Mouse (Mus musculus): ENCODE measurements around the gene Fbxl19. TPM values are rescaled to one million over a fixed set of nuclear protein-coding genes. Genes with fewer than 3 reads are reported as not detected.
"Not testable (repeated sequence)": the region's sequence is repeated elsewhere in the genome, so short reads cannot be mapped to it uniquely, and the experiment has no call there.

Fbxl19 gene
- polyA plus RNA-seq, 1 experiment from 2014 or later, result 6.2 TPM

GRCm38 (mm10) chr7:127773664-127774384 is 29.5 kb downstream of the Fbxl19 start:
- Histone ChIP-seq H3K27me3 (ENCODE audit: control insufficient read depth, insufficient read depth, low read length) (no peaks in the 10 kb centered on the region), H3K9me3 (ENCODE audit: control insufficient read depth, low read depth, low read length) (no peaks in the 10 kb centered on the region), H3K36me3 (ENCODE audit: control insufficient read depth, insufficient read depth, low read length) (peaks cover 3% of the 10 kb centered on the region; the same call in 1 of the 2 replicates), H3K27ac (ENCODE audit: low read length) (no peak overlapping the region), H3K4me2 (replicated peaks; ENCODE audit: low read depth, low read length) (no peak overlapping the region), H3K4me3 (ENCODE audit: low read depth, low read length) (no peak overlapping the region), H3K4me1 (ENCODE audit: control insufficient read depth, insufficient read depth, low read length) (peaks cover 22% of the 10 kb centered on the region), H3K9ac (replicated peaks; ENCODE audit: low read depth, low read length) (no peak overlapping the region)
- WGBS, result 39% methylated on average over 9 of the region's 9 CpGs
- no peak for ATAC-seq (ENCODE audit: insufficient number of reproducible peaks, insufficient read depth, low FRiP score, low read depth)

- not testable (repeated sequence) for ATAC-seq (ENCODE audit: insufficient number of reproducible peaks, insufficient read depth, low FRiP score, low read depth); H3K27me3 ChIP-seq (ENCODE audit: control insufficient read depth, insufficient read depth, low read length); H3K9me3 ChIP-seq (ENCODE audit: control insufficient read depth, low read depth, low read length); H3K27ac ChIP-seq (ENCODE audit: low read length)
- H3K4me2 ChIP-seq (replicated peaks; ENCODE audit: low read depth, low read length), result peak overlapping the region; percentile 51
- H3K36me3 ChIP-seq (ENCODE audit: control insufficient read depth, insufficient read depth, low read length), result peaks cover 18% of the 10 kb centered on the region; the same call in 1 of the 2 replicates
- peak overlapping the region; percentile 85 for H3K4me3 ChIP-seq (ENCODE audit: low read depth, low read length)
- H3K9ac ChIP-seq (replicated peaks; ENCODE audit: low read depth, low read length), result peak overlapping the region; percentile 93; the same call in 1 of the 2 replicates
- 76% methylated on average over 7 of the region's 7 CpGs for WGBS
- peaks cover 15% of the 10 kb centered on the region for H3K4me1 ChIP-seq (ENCODE audit: control insufficient read depth, insufficient read depth, low read length)
Measured at GRCm38 (mm10) chr7:127775837-127776236, 31.5 kb downstream of the Fbxl19 start.

GRCm38 (mm10) chr7:127776426-127776825 is 32.1 kb downstream of the Fbxl19 start, which contains the start of gene Setd1a:
Setd1a (plus strand) TSS chr7:127776670.
- Histone ChIP-seq H3K9ac (replicated peaks; ENCODE audit: low read depth, low read length) (peak within 1 kb of the TSS; percentile 93), H3K4me3 (ENCODE audit: low read depth, low read length) (peak within 1 kb of the TSS; percentile 85), H3K4me2 (replicated peaks; ENCODE audit: low read depth, low read length) (peak within 1 kb of the TSS; percentile 91), H3K36me3 (ENCODE audit: control insufficient read depth, insufficient read depth, low read length) (peaks cover 24% of the 10 kb centered on the region), H3K9me3 (ENCODE audit: control insufficient read depth, low read depth, low read length) (no peaks in the 10 kb centered on the region), H3K27ac (ENCODE audit: low read length) (peak within 1 kb of the TSS; percentile 99), H3K27me3 (ENCODE audit: control insufficient read depth, insufficient read depth, low read length) (no peaks in the 10 kb centered on the region), H3K4me1 (ENCODE audit: control insufficient read depth, insufficient read depth, low read length) (peaks cover 10% of the 10 kb centered on the region)
- peak; percentile 61; the same call in 1 of the 2 replicates for ATAC-seq (ENCODE audit: insufficient number of reproducible peaks, insufficient read depth, low FRiP score, low read depth)
- under 1% methylated on average over 23 of the region's 23 CpGs for WGBS

- 0% methylated on average over 54 of the region's 70 CpGs for WGBS
- peaks cover 7% of the 10 kb centered on the region for H3K4me1 ChIP-seq (ENCODE audit: control insufficient read depth, insufficient read depth, low read length)
Measured at GRCm38 (mm10) chr7:127776878-127777473, 32.6 kb downstream of the Fbxl19 start.

GRCm38 (mm10) chr7:127777474-127778266 is 33.3 kb downstream of the Fbxl19 start:
- peak overlapping the region; percentile 99 for H3K27ac ChIP-seq (ENCODE audit: low read length)
- 2% methylated on average over 54 of the region's 66 CpGs for WGBS
- no peaks in the 10 kb centered on the region for H3K27me3 ChIP-seq (ENCODE audit: control insufficient read depth, insufficient read depth, low read length)
- H3K9ac ChIP-seq (replicated peaks; ENCODE audit: low read depth, low read length), result peak overlapping the region; percentile 93
- H3K9me3 ChIP-seq (ENCODE audit: control insufficient read depth, low read depth, low read length), result no peaks in the 10 kb centered on the region
- peak overlapping the region; percentile 91 for H3K4me2 ChIP-seq (replicated peaks; ENCODE audit: low read depth, low read length)
- H3K4me3 ChIP-seq (ENCODE audit: low read depth, low read length), result peak overlapping the region; percentile 85
- peaks cover 7% of the 10 kb centered on the region for H3K4me1 ChIP-seq (ENCODE audit: control insufficient read depth, insufficient read depth, low read length)
- peaks cover 36% of the 10 kb centered on the region for H3K36me3 ChIP-seq (ENCODE audit: control insufficient read depth, insufficient read depth, low read length)
- peak; percentile 35 for ATAC-seq (ENCODE audit: insufficient number of reproducible peaks, insufficient read depth, low FRiP score, low read depth)

More at GRCm38 (mm10) chr7:127776878-127777473, 32.6 kb downstream of the Fbxl19 start:
- peak; percentile 92 for ATAC-seq (ENCODE audit: insufficient number of reproducible peaks, insufficient read depth, low FRiP score, low read depth)
- Histone ChIP-seq H3K36me3 (ENCODE audit: control insufficient read depth, insufficient read depth, low read length) (peaks cover 29% of the 10 kb centered on the region), H3K4me3 (ENCODE audit: low read depth, low read length) (peak overlapping the region; percentile 85), H3K9ac (replicated peaks; ENCODE audit: low read depth, low read length) (peak overlapping the region; percentile 93), H3K27ac (ENCODE audit: low read length) (peak overlapping the region; percentile 99), H3K27me3 (ENCODE audit: control insufficient read depth, insufficient read depth, low read length) (no peaks in the 10 kb centered on the region), H3K9me3 (ENCODE audit: control insufficient read depth, low read depth, low read length) (no peaks in the 10 kb centered on the region), H3K4me2 (replicated peaks; ENCODE audit: low read depth, low read length) (peak overlapping the region; percentile 51)

- H3K36me3 ChIP-seq (ENCODE audit: control insufficient read depth, insufficient read depth, low read length), result peaks cover 37% of the 10 kb centered on the region
- no peak for ATAC-seq (ENCODE audit: insufficient number of reproducible peaks, insufficient read depth, low FRiP score, low read depth)
- peak overlapping the region; percentile 85 for H3K4me3 ChIP-seq (ENCODE audit: low read depth, low read length)
- H3K9me3 ChIP-seq (ENCODE audit: control insufficient read depth, low read depth, low read length), result no peaks in the 10 kb centered on the region
- H3K9ac ChIP-seq (replicated peaks; ENCODE audit: low read depth, low read length), result peak overlapping the region; percentile 93
- WGBS, result 76% methylated on average over 4 of the region's 4 CpGs
- H3K27me3 ChIP-seq (ENCODE audit: control insufficient read depth, insufficient read depth, low read length), result no peaks in the 10 kb centered on the region
- peak overlapping the region; percentile 91 for H3K4me2 ChIP-seq (replicated peaks; ENCODE audit: low read depth, low read length)
- H3K27ac ChIP-seq (ENCODE audit: low read length), result peak overlapping the region; percentile 99; the same call in 1 of the 2 replicates
- peaks cover 7% of the 10 kb centered on the region for H3K4me1 ChIP-seq (ENCODE audit: control insufficient read depth, insufficient read depth, low read length)
Measured at GRCm38 (mm10) chr7:127778350-127778749, 34.0 kb downstream of the Fbxl19 start.

GRCm38 (mm10) chr7:127785308-127785707 is 41.0 kb downstream of the Fbxl19 start, which contains the start of gene Gm49388:
Gm49388 (plus strand) TSS chr7:127785608.
- Histone ChIP-seq H3K4me1 (ENCODE audit: control insufficient read depth, insufficient read depth, low read length) (no peaks in the 10 kb centered on the region), H3K9ac (replicated peaks; ENCODE audit: low read depth, low read length) (no peak within 1 kb of the TSS), H3K4me3 (ENCODE audit: low read depth, low read length) (no peak within 1 kb of the TSS), H3K9me3 (ENCODE audit: control insufficient read depth, low read depth, low read length) (no peaks in the 10 kb centered on the region), H3K4me2 (replicated peaks; ENCODE audit: low read depth, low read length) (no peak within 1 kb of the TSS), H3K36me3 (ENCODE audit: control insufficient read depth, insufficient read depth, low read length) (peaks cover 87% of the 10 kb centered on the region), H3K27me3 (ENCODE audit: control insufficient read depth, insufficient read depth, low read length) (no peaks in the 10 kb centered on the region), H3K27ac (ENCODE audit: low read length) (no peak within 1 kb of the TSS)
- WGBS, result 91% methylated on average over 7 of the region's 7 CpGs
- no peak for ATAC-seq (ENCODE audit: insufficient number of reproducible peaks, insufficient read depth, low FRiP score, low read depth)
